Mouse (Mus musculus): ENCODE measurements around the gene Fbxo46. TPM values are rescaled to one million over a fixed set of nuclear protein-coding genes. Genes with fewer than 3 reads are reported as not detected.
A peak's percentile ranks its signal among the peaks of the same experiment; 100 is the strongest.

Gene Fbxo46
- total and polyA plus RNA-seq, 3 experiments, result 4.0 to 11.6 (median 6.1) TPM

DNA sequence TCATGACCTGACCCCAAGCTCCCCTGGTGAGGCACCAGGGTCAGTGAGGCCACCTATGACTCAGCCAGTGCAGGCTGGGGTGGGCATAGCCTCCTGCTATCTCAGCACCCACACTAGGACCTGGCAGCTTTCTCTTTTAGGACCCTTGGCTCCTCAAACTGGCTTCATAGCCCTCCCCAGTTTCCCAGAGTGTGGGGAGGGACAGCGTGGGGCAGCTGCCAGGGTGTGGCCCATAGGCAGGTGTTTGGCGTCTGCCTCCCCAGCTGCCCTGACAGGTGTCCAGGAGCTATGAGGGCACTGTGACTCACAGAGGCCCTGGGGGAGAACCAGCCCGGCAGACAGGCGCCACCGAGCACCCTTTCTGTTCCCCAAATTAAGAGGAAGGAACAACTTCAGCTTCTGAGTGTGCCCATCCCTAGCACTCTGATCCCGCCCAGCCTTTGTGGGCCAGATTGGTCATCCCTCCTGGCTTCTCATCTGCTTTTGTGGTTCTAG is 35.3 kb upstream of the Fbxo46 start:
- Histone ChIP-seq H3K4me2 (ENCODE audit: insufficient read depth, low read depth, poor library complexity, severe bottlenecking) (no peak overlapping the region), H3K9ac (ENCODE audit: insufficient read depth, low read depth) (no peak overlapping the region), H3K27me3 (replicated peaks) (peaks cover 85% of the 10 kb centered on the region), H3K4me3 (replicated peaks in 1 of 3; ENCODE audit: low read depth in 2 of 3, low read length in 2 of 3, poor library complexity in 1 of 3) (no peak overlapping the region), H3K9me3 (replicated peaks; ENCODE audit: low read length) (no peaks in the 10 kb centered on the region), H3K79me2 (replicated peaks; ENCODE audit: control insufficient read depth, extremely low read depth, insufficient read depth, poor library complexity, severe bottlenecking) (no peaks in the 10 kb centered on the region), H3K36me3 (replicated peaks in 1 of 2; ENCODE audit: control insufficient read depth in 1 of 2, insufficient read depth in 1 of 2, low read length in 1 of 2) (no peaks in the 10 kb centered on the region), H3K27ac (ENCODE audit: insufficient read depth, low read depth) (no peak overlapping the region), H3K4me1 (ENCODE audit: control insufficient read depth in 1 of 2, insufficient read depth in 2 of 2) (peaks cover 26 to 62% of the 10 kb centered on the region in 2 experiments)
- TF ChIP-seq NELFE (IDR thresholded peaks at IDR 0.05; ENCODE audit: low read depth, low read length) (no peak), KAT2A (IDR thresholded peaks at IDR 0.05; ENCODE audit: insufficient replicate concordance, low read length) (no peak), USF1 (IDR thresholded peaks at IDR 0.05; ENCODE audit: low read depth, low read length) (no peak), SMC3 (IDR thresholded peaks at IDR 0.05; ENCODE audit: low read depth, low read length) (no peak), POLR2AphosphoS2 (IDR thresholded peaks at IDR 0.05; ENCODE audit: low read depth, low read length) (no peak), NRF1 (IDR thresholded peaks at IDR 0.05; ENCODE audit: low read depth, low read length) (0 out of 2 replicates have a peak, but pooled peaks have one; percentile 8), ETS1 (conservative IDR thresholded peaks at IDR 0.05; ENCODE audit: low read depth, low read length) (peak; percentile 75), BHLHE40 (IDR thresholded peaks at IDR 0.05; ENCODE audit: low read depth, low read length) (peak; percentile 78), JUND (conservative IDR thresholded peaks at IDR 0.05; ENCODE audit: low read depth, low read length) (no peak), ZNF384 (IDR thresholded peaks at IDR 0.05; ENCODE audit: low read depth, low read length) (no peak), POLR2A (IDR thresholded peaks at IDR 0.05; ENCODE audit: low read depth, low read length) (no peak), ZKSCAN1 (IDR thresholded peaks at IDR 0.05; ENCODE audit: borderline replicate concordance, low read depth, low read length) (no peak), CHD1 (IDR thresholded peaks at IDR 0.05; ENCODE audit: low read depth, low read length) (no peak), MAX (IDR thresholded peaks at IDR 0.05; ENCODE audit: low read length) (no peak), CTCF (conservative IDR thresholded peaks at IDR 0.05 in 1 of 2, IDR thresholded peaks at IDR 0.05 in 1 of 2; ENCODE audit: low read depth in 2 of 2, low read length in 2 of 2) (no peak), PAX5 (IDR thresholded peaks at IDR 0.05; ENCODE audit: low read length) (no peak), MYC (IDR thresholded peaks at IDR 0.05; ENCODE audit: low read depth, low read length) (0 out of 2 replicates have a peak, but pooled peaks have one; percentile 15), TCF12 (IDR thresholded peaks at IDR 0.05; ENCODE audit: low read depth, low read length) (peak; percentile 100), TBP (conservative IDR thresholded peaks at IDR 0.05; ENCODE audit: low read depth, low read length) (no peak), HCFC1 (IDR thresholded peaks at IDR 0.05; ENCODE audit: low read depth, low read length) (no peak), MEF2A (IDR thresholded peaks at IDR 0.05; ENCODE audit: borderline replicate concordance, low read depth, low read length) (0 out of 2 replicates have a peak, but pooled peaks have one; percentile 47), MAZ (IDR thresholded peaks at IDR 0.05; ENCODE audit: low read depth, low read length) (0 out of 2 replicates have a peak, but pooled peaks have one; percentile 54), UBTF (IDR thresholded peaks at IDR 0.05; ENCODE audit: low read depth, low read length) (0 out of 2 replicates have a peak, but pooled peaks have one; percentile 43), E2F4 (IDR thresholded peaks at IDR 0.05; ENCODE audit: insufficient replicate concordance, low read depth, low read length) (no peak), EP300 (IDR thresholded peaks at IDR 0.05; ENCODE audit: low read length) (peak; percentile 86), JUN (IDR thresholded peaks at IDR 0.05; ENCODE audit: insufficient read depth, low read depth, low read length) (no peak), GABPA (IDR thresholded peaks at IDR 0.05; ENCODE audit: insufficient replicate concordance, low read depth, low read length) (no peak), CHD2 (IDR thresholded peaks at IDR 0.05; ENCODE audit: low read length) (no peak), MXI1 (IDR thresholded peaks at IDR 0.05; ENCODE audit: low read depth, low read length) (no peak), MAFK (IDR thresholded peaks at IDR 0.05; ENCODE audit: insufficient replicate concordance, low read length) (0 out of 2 replicates have a peak, but pooled peaks have one; percentile 37), USF2 (conservative IDR thresholded peaks at IDR 0.05; ENCODE audit: low read depth, low read length) (no peak), RCOR1 (conservative IDR thresholded peaks at IDR 0.05; ENCODE audit: low read depth, low read length) (peak; percentile 38; the same call in 1 of the 2 replicates), SIN3A (IDR thresholded peaks at IDR 0.05; ENCODE audit: low read length) (0 out of 2 replicates have a peak, but pooled peaks have one; percentile 50), ELF1 (IDR thresholded peaks at IDR 0.05; ENCODE audit: low read depth, low read length) (no peak), RAD21 (IDR thresholded peaks at IDR 0.05; ENCODE audit: low read depth, low read length) (no peak), ZC3H11A (IDR thresholded peaks at IDR 0.05; ENCODE audit: low read depth, low read length) (no peak), ZMIZ1 (IDR thresholded peaks at IDR 0.05; ENCODE audit: low read depth, low read length) (no peak), IRF4 (IDR thresholded peaks at IDR 0.05; ENCODE audit: low read depth, low read length) (peak; percentile 79)
- peak; percentile 83 for DNase-seq (ENCODE audit: extremely low read depth)
- dilution Hi-C loops (cut with MboI; ENCODE audit: extremely low pct_ligation_motif_present, extremely low pct_unique_long_range_greater_than_20kb, low sequenced_read_pairs) (no loop called here), in situ Hi-C loops (cut with MboI; ENCODE audit: low pct_ligation_motif_present, low pct_unique_long_range_greater_than_20kb, low sequenced_read_pairs) (no loop called here)

Data from CH12.LX (cell line).